Mouse (Mus musculus) cerebellum, postnatal 4 days (tissue): ENCODE data around the gene Tepsin.

Source experiments
- DNase-seq, 2 experiments: peaks; one replicate each; pipeline ENCODE4 v3.0.0; 2022; ENCODE audit warnings: low spot score in 2 of 2, mixed read lengths in 1 of 2

Tepsin gene

DNA sequence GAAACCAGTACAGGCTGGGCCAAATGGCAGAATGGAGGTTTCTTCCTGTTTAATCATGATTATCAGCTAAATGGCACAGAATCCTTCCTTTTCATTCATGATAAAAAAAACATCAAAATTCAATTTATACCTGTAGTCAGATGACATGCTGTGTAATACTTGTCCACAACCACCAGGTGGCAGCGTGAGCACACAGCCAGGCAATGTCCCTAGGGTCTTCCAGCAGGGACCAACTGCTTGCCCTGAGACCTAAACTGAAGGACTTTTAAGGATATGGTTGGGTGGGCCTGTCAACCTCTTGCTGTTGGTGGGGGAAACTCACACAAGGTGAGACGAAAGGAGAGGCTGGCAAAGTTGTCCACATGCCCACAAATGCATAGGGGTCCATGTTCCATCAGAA, 12.5 kb upstream of the Tepsin start:
- peak; percentile 51 to 73 for DNase-seq

DNA sequence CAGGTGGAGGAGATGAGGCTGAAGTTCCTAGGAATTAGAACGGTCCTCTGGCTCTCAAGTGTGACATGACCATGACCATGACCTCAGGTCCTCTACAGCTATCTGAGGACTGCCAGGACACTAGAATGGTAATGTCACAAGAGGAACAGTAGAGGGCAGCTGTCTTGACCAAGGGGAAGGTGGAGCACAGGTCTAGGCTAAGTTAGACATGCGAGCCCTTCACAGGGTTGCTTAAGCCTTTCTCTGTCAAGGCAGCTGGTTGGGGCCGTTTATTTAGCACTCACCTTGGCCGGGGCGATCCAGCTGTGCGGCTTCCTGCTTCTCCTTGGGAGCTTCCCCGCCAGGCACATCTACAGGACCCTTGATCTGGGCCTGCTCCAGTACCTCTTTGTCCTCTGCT, 12.0 kb upstream of the Tepsin start:
- DNase-seq, result no peak

DNA sequence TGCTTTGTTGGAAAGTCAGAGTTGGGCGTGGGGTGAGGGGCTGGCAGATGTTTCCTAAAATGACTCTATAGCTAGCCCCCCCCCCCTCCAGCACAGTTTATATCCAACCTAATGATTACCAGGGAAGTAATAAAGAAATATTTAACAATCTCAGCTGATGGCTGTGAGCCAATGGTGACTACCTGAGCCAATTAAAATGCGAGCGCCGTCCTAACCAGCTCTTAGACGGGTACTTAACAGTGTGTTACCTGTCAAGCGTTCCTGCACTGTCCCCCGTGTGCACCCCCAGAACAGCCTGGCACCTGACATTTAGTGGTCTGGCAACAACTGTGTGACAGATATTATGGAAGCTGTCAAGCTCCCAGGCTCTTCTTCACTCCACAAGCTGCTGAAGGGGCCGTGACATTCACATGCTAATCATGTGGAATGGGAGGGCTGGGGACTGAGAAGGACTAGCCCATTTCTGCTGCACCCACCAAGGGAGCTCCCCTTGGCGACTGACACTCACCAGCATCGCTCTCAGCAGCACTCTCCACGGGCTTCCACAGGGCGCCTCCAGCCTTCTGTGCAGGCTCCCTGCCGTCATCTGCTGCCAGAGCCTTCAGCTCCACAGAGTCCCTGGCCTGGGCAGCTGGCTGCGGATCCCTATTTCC, 11.2 kb upstream of the Tepsin start:
- DNase-seq, result no peak

GRCm38 (mm10) chr11:120107796-120108195, 9.3 kb upstream of the Tepsin start:
- no peak for DNase-seq

- no peak for DNase-seq
Observed at GRCm38 (mm10) chr11:120107026-120107425, 8.5 kb upstream of the Tepsin start.

GRCm38 (mm10) chr11:120103431-120103997, 5.0 kb upstream of the Tepsin start:
- no peak for DNase-seq

DNA sequence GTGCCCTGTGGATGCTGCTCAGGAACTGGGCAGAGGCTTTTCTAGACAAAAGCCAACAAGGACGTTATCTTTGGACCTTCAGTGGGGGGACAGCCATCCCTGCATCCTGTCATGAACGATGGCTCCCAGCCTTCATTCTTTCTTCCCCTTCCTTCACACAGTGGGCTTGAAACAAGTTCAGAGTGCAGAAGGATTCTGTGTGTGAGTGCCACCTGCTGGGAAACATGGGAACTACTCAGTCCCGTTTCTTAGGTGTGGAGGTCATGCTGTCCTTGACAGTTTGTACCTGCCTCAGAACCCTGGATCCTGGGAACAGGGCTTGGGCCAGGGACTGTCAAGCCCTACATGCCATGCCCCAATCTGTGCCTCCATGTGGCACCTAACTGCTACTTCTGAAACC, 2.5 kb upstream of the Tepsin start:
- DNase-seq, result peak; percentile 50 to 71

GRCm38 (mm10) chr11:120092817-120093591, 5.5 kb downstream of the Tepsin start:
- DNase-seq, result no peak

- no peak for DNase-seq
Observed at GRCm38 (mm10) chr11:120090661-120091060, 7.9 kb downstream of the Tepsin start.

GRCm38 (mm10) chr11:120086702-120087152, 11.8 kb downstream of the Tepsin start, which contains the start of gene Cep131:
Gene Cep131 (minus strand): TSS chr11:120086827.
- DNase-seq, result peak; percentile 95 to 96

GRCm38 (mm10) chr11:120085891-120086627, 12.5 kb downstream of the Tepsin start:
- peak in 1 of 2 experiments; percentile 47 for DNase-seq

- DNase-seq, result no peak
Observed at GRCm38 (mm10) chr11:120080282-120080681, 18.2 kb downstream of the Tepsin start.

- no peak for DNase-seq
Observed at GRCm38 (mm10) chr11:120076191-120076590, 22.3 kb downstream of the Tepsin start.

- no peak for DNase-seq
Observed at GRCm38 (mm10) chr11:120072986-120073647, 25.4 kb downstream of the Tepsin start.

GRCm38 (mm10) chr11:120071731-120072320, 26.7 kb downstream of the Tepsin start:
- DNase-seq, result no peak

DNA sequence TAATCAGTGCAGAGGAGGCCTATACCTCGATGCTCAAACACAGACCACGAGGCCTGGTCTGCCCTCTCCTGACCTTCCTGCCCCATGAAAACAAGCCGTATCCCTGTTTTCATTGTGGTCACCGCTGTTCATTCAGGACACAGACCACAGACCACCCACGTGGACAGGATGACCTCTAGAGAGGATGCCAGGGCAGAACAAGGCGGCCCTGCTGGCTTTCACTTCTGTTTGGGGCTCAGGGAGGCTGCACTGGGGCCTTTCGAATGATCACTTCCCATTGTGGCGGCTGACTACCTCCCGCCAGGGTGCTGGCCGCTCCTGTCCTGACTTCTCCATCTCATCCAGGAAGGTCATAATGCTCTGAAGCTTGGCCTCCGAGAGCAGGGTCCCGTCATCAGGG, 27.5 kb downstream of the Tepsin start:
- no peak for DNase-seq

GRCm38 (mm10) chr11:120070286-120070930, 28.1 kb downstream of the Tepsin start:
- DNase-seq, result no peak

DNA sequence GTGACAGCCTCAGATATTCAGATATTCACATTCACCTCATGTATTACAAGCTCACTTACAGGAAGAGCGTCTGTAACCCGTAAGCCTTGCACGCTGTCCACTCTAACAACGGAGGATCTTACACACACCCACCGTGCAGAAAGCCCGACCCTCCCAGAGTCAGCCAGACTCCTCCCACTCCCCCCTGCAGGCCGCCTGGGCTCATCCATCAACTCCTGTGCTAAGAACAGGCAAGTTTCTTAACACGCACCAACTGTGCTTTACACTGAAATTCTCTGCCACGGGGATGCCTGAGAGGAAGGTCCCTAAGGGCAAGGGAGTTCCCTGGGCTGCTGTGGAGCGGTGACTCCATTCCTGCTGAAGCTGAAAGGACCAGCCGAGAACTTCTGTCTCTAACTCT, 29.3 kb downstream of the Tepsin start:
- DNase-seq, result no peak

GRCm38 (mm10) chr11:120067834-120068233, 30.7 kb downstream of the Tepsin start:
- no peak for DNase-seq

- DNase-seq, result peak in 1 of 2 experiments; percentile 66
Observed at GRCm38 (mm10) chr11:120065291-120065690, 33.2 kb downstream of the Tepsin start.

GRCm38 (mm10) chr11:120064668-120065040, 33.9 kb downstream of the Tepsin start:
- DNase-seq, result no peak
